Mouse (Mus musculus) testis, adult 2 months (tissue): ENCODE results near the gene Ccdc85b. TPM values are rescaled to one million over a fixed set of nuclear protein-coding genes. Genes with fewer than 3 reads are reported as not detected.

Experiments used
- H3K27ac ChIP-seq: fragments of 200-500 bp; 2 replicates; pipeline ENCODE4 v1.5.1; 2012; ENCODE audit warnings: low read depth, low read length; ENCODE audit not compliant: control insufficient read depth, insufficient read depth
- H3K27me3 ChIP-seq: fragments of 200-500 bp; 2 replicates; pipeline ENCODE4 v1.6.1; 2012; ENCODE audit warnings: mild to moderate bottlenecking, low read length, moderate library complexity; ENCODE audit not compliant: control insufficient read depth, insufficient read depth
- H3K36me3 ChIP-seq: fragments of 200-500 bp; 2 replicates; pipeline ENCODE4 v1.6.1; 2012; ENCODE audit warnings: mild to moderate bottlenecking, low read length; ENCODE audit not compliant: control insufficient read depth, insufficient read depth
- H3K4me1 ChIP-seq: fragments of 200-500 bp; 2 replicates; pipeline ENCODE4 v1.6.1; 2012; ENCODE audit warnings: low read length; ENCODE audit not compliant: control insufficient read depth, insufficient read depth
- H3K4me3 ChIP-seq: fragments of 200-500 bp; 2 replicates; pipeline ENCODE4 v1.5.1; 2012; ENCODE audit warnings: low read depth, mild to moderate bottlenecking, low read length, moderate library complexity, mixed read lengths; ENCODE audit not compliant: control insufficient read depth
- CTCF ChIP-seq: fragments of 200-500 bp; IDR thresholded peaks from 2 replicates; pipeline ENCODE4 v1.5.1; 2012; ENCODE audit warnings: low read depth, mild to moderate bottlenecking, inconsistent platforms, low read length, moderate library complexity; ENCODE audit not compliant: control insufficient read depth, insufficient read depth, insufficient replicate concordance
- POLR2A ChIP-seq: fragments of 200-500 bp; IDR thresholded peaks from 2 replicates; pipeline ENCODE4 v1.6.1; 2012; ENCODE audit warnings: low read depth, mild to moderate bottlenecking, inconsistent platforms, low read length, moderate library complexity; ENCODE audit not compliant: control insufficient read depth
- polyA plus RNA-seq: library from polyadenylated mRNA; depleted of rRNA; stranded (reverse); fragments of >200 nt; gene quantifications from 2 replicates; pipeline ENCODE4 v1.2.3, GENCODE M21; 2012

The Ccdc85b gene
- polyA plus RNA-seq, 1 experiment = 0.65 TPM

GRCm38 (mm10) chr19:5486286-5486685 lies 28.6 kb upstream of the Ccdc85b start:
- H3K4me3 ChIP-seq = no peak overlapping the region
- H3K36me3 ChIP-seq = no peaks in the 10 kb centered on the region; the same call in 1 of the 2 replicates
- no peaks in the 10 kb centered on the region for H3K27me3 ChIP-seq
- no peak overlapping the region for H3K27ac ChIP-seq
- H3K4me1 ChIP-seq = peaks cover 7% of the 10 kb centered on the region
- no peak for TF ChIP-seq POLR2A
- no peak for TF ChIP-seq CTCF

GRCm38 (mm10) chr19:5485821-5486220 lies 28.1 kb upstream of the Ccdc85b start:
- H3K4me3 ChIP-seq = no peak overlapping the region
- TF ChIP-seq CTCF (no peak), POLR2A (no peak)

GRCm38 (mm10) chr19:5485371-5485770 lies 27.7 kb upstream of the Ccdc85b start:
- TF ChIP-seq CTCF (no peak), POLR2A (no peak)
- H3K27me3 ChIP-seq = no peaks in the 10 kb centered on the region
- no peak overlapping the region for H3K4me3 ChIP-seq
- H3K27ac ChIP-seq = no peak overlapping the region
- no peaks in the 10 kb centered on the region; the same call in 1 of the 2 replicates for H3K36me3 ChIP-seq
- peaks cover 7% of the 10 kb centered on the region for H3K4me1 ChIP-seq

More at GRCm38 (mm10) chr19:5485821-5486220, 28.1 kb upstream of the Ccdc85b start:
- no peaks in the 10 kb centered on the region; the same call in 1 of the 2 replicates for H3K36me3 ChIP-seq
- H3K27ac ChIP-seq = no peak overlapping the region
- no peaks in the 10 kb centered on the region for H3K27me3 ChIP-seq
- H3K4me1 ChIP-seq = peaks cover 7% of the 10 kb centered on the region

GRCm38 (mm10) chr19:5484496-5484895 lies 26.8 kb upstream of the Ccdc85b start:
- no peaks in the 10 kb centered on the region for H3K27me3 ChIP-seq
- no peak overlapping the region for H3K4me3 ChIP-seq
- TF ChIP-seq POLR2A = no peak
- no peak for TF ChIP-seq CTCF
- no peaks in the 10 kb centered on the region; the same call in 1 of the 2 replicates for H3K36me3 ChIP-seq
- H3K4me1 ChIP-seq = peaks cover 6% of the 10 kb centered on the region
- H3K27ac ChIP-seq = no peak overlapping the region

DNA sequence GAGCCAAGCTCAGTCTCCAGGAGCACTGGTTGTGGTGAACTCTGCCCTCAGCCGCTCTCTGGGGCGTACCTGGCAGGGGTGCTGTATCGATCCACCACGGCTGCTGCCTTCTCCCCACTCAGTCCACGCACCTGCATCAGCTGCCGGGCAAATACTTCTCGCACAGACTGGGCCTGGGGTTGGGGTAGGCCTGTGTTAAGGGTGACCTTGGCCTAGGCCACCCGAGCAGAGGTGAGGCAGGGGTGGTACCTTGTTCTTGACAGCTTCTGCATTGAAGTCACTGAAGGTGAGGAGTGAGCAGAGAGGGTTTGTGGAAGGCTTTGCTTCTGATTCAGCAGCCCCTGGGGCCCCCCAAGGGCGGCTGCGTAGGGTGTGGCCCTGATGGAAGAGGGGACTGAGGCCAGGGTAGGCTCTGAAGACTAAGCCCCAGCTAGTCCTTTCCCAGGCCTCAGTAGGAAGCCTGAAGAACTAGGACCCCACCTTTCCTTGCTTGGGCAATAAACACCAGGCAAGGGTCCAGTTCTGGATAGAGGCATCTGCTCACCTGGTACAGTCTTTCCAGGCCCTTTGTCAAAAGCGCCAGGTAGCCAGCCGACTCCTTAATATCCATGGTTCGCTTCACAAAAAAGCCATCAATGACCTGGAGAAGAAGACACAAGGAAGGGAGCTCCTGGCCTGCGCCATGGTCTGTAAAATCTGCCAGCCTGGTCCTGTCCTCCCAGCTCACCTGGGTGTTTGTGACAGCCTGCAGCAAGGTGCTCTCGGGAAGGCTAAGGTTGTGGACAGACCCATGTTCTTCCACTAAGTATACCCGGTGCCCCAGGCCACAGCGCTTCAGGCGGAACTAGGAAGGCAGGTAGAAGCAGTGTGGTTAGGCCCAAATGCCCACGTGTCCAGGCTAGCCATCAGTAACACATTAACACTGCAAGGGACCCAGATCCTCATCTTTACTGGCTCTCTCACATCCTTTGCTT lies 26.0 kb upstream of the Ccdc85b start:
- Histone ChIP-seq H3K27ac (no peak overlapping the region), H3K4me1 (peaks cover 4% of the 10 kb centered on the region; the same call in 1 of the 2 replicates), H3K36me3 (no peaks in the 10 kb centered on the region; the same call in 1 of the 2 replicates), H3K27me3 (no peaks in the 10 kb centered on the region), H3K4me3 (no peak overlapping the region)
- no peak for TF ChIP-seq POLR2A
- TF ChIP-seq CTCF = no peak

DNA sequence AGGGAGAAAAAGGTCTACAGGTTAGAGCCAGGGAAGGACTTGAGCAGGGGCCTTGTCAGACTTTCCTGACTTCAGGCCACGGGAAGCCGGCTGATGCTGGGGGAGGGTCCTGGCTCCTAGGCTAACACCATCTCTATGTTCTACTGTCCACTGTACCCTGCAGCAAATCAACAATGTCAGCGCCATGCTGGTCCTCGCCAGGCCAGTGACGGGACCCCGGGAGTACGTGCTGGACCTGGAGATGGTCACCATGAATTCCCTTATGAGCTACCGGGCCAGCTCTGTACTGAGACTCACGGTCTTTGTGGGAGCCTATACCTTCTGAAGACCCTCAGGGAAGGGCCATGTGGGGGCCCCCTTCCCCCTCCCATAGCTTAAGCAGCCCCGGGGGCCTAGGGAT lies 23.7 kb upstream of the Ccdc85b start:
- Histone ChIP-seq H3K27ac (no peak overlapping the region), H3K4me3 (no peak overlapping the region), H3K36me3 (no peaks in the 10 kb centered on the region; the same call in 1 of the 2 replicates), H3K27me3 (no peaks in the 10 kb centered on the region), H3K4me1 (no peaks in the 10 kb centered on the region)
- TF ChIP-seq POLR2A = no peak
- TF ChIP-seq CTCF = no peak

DNA sequence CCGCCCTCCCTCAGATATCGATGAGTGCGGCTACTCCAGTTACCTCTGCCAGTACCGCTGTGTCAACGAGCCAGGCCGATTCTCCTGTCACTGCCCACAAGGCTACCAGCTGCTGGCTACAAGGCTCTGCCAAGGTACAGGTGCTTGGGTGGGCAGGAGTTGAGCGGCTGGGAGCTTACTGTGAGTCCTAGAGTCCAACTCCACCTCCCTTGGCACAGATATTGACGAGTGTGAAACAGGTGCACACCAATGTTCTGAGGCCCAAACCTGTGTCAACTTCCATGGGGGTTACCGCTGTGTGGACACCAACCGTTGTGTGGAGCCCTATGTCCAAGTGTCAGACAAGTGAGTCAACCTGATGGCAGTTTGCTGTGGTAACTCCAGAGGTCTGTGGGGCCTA lies 22.3 kb upstream of the Ccdc85b start:
- H3K27ac ChIP-seq = no peak overlapping the region
- H3K4me3 ChIP-seq = no peak overlapping the region
- TF ChIP-seq POLR2A (0 out of 2 replicates have a peak, but pooled peaks have one; percentile 15), CTCF (no peak)
- peaks cover 10% of the 10 kb centered on the region for H3K4me1 ChIP-seq
- H3K27me3 ChIP-seq = no peaks in the 10 kb centered on the region
- H3K36me3 ChIP-seq = no peaks in the 10 kb centered on the region
